Mouse (Mus musculus): ENCODE results near the gene Iqca. TPM values are rescaled to one million over a fixed set of nuclear protein-coding genes. Genes with fewer than 3 reads are reported as not detected.

The Iqca gene
- polyA plus RNA-seq, 1 experiment = not detected

GRCm38 (mm10) chr1:90183602-90184001 is 30.4 kb upstream of the Iqca start:
- no peak overlapping the region for H3K27ac ChIP-seq (ENCODE audit: insufficient read depth, low read length)
- H3K27me3 ChIP-seq (ENCODE audit: control insufficient read depth, insufficient read depth, low read length) = no peaks in the 10 kb centered on the region
- H3K4me1 ChIP-seq (ENCODE audit: control insufficient read depth, insufficient read depth, insufficient read length) = peaks cover 4% of the 10 kb centered on the region; the same call in 1 of the 2 replicates
- DNase-seq (ENCODE audit: low read depth in 1 of 2, low spot score in 2 of 2) = no peak
- H3K36me3 ChIP-seq (ENCODE audit: control insufficient read depth, insufficient read depth, low read length) = no peaks in the 10 kb centered on the region
- TF ChIP-seq CTCF (IDR thresholded peaks at IDR 0.05; ENCODE audit: extremely low read depth, insufficient read depth, insufficient read length, insufficient replicate concordance) (no peak), POLR2A (IDR thresholded peaks at IDR 0.05; ENCODE audit: low read depth, low read length) (no peak)
- 69% methylated on average over 6 of the region's 6 CpGs for WGBS
- H3K4me3 ChIP-seq (ENCODE audit: extremely low read depth, insufficient read depth, insufficient read length) = no peak overlapping the region

DNA sequence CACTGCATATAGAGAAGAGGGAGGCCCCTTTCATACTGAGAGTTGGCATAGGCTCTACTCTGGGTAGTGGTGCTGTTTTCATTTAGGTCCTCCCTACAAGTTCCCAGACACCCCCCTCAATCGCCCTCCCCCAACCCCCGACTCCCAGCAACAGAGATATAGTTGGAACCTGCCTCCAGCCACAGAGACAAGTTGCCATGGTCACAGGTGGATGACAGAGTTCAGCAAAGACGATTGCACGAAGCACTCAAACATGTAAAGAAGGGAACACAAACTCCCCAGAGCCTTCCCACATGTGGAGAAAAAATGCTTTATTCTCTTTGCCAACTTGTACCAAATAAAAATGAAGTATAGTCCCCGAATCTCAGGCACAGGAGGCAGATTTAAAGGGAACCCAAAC is 29.3 kb upstream of the Iqca start:
- Histone ChIP-seq H3K27ac (ENCODE audit: insufficient read depth, low read length) (no peak overlapping the region), H3K4me1 (ENCODE audit: control insufficient read depth, insufficient read depth, insufficient read length) (peaks cover 4% of the 10 kb centered on the region; the same call in 1 of the 2 replicates), H3K4me3 (ENCODE audit: extremely low read depth, insufficient read depth, insufficient read length) (no peak overlapping the region), H3K27me3 (ENCODE audit: control insufficient read depth, insufficient read depth, low read length) (no peaks in the 10 kb centered on the region), H3K36me3 (ENCODE audit: control insufficient read depth, insufficient read depth, low read length) (no peaks in the 10 kb centered on the region)
- TF ChIP-seq POLR2A (IDR thresholded peaks at IDR 0.05; ENCODE audit: low read depth, low read length) (no peak), CTCF (IDR thresholded peaks at IDR 0.05; ENCODE audit: extremely low read depth, insufficient read depth, insufficient read length, insufficient replicate concordance) (no peak)
- no peak for DNase-seq (ENCODE audit: low read depth in 1 of 2, low spot score in 2 of 2)
- 69% methylated on average over 5 of the region's 5 CpGs for WGBS

DNA sequence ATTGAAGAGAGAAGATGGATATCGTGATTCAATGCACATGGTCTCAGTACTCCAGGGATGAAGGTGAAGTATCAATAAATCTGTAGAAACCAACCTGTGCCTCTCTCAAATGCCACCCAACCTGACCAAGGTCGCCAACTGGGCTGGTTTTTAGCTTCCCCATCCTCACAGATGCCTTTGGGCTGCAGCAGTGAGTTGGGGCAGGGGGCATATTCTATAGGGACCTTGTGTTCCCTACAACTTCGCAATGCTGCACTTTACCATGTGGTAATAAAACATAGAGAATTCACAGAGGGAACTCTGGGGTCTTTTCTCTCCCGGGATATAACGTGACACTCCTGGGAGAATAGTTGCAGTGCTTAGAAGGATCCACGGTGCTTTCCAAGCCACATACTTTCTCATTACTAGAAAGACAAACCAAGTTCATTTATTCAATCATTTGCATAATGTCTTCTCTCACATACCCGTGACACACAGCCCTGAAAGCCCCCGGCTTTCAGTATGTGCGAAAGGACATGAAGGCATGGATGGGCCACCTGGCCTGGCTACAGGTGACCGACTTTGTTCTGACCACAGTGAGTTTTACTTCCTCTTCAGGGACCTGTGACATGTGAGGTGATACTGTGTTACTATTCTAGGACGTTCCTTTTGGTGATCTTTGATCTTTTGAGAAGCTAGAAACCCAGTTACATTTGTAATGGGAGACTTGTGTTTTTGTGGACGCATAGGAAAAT is 27.9 kb upstream of the Iqca start:
- peak; percentile 52 to 62 for DNase-seq (ENCODE audit: low read depth in 1 of 2, low spot score in 2 of 2)
- H3K27me3 ChIP-seq (ENCODE audit: control insufficient read depth, insufficient read depth, low read length) = no peaks in the 10 kb centered on the region
- TF ChIP-seq CTCF (IDR thresholded peaks at IDR 0.05; ENCODE audit: extremely low read depth, insufficient read depth, insufficient read length, insufficient replicate concordance) (no peak), POLR2A (IDR thresholded peaks at IDR 0.05; ENCODE audit: low read depth, low read length) (no peak)
- WGBS = 50% methylated on average over 12 of the region's 12 CpGs
- H3K4me3 ChIP-seq (ENCODE audit: extremely low read depth, insufficient read depth, insufficient read length) = no peak overlapping the region
- H3K4me1 ChIP-seq (ENCODE audit: control insufficient read depth, insufficient read depth, insufficient read length) = peaks cover 4% of the 10 kb centered on the region; the same call in 1 of the 2 replicates
- H3K36me3 ChIP-seq (ENCODE audit: control insufficient read depth, insufficient read depth, low read length) = no peaks in the 10 kb centered on the region
- H3K27ac ChIP-seq (ENCODE audit: insufficient read depth, low read length) = no peak overlapping the region

DNA sequence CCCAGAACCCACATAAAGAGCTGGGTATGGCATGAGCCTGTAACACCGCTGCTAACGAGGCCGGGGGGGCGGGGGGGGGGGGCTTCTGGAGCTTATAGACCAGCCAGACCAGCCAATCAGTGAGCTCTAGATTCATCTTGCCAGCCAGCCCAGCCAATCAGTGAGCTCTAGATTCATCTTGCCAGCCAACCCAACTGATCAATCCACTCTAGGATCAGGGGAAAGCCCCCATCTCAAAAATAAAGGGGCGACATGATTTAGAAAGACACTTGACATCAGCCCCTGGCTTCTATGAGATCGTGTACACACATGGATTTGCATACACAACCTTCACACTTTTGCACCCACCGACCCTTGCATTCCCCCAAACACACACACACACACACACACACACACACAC is 27.3 kb upstream of the Iqca start:
- TF ChIP-seq POLR2A (IDR thresholded peaks at IDR 0.05; ENCODE audit: low read depth, low read length) (no peak), CTCF (IDR thresholded peaks at IDR 0.05; ENCODE audit: extremely low read depth, insufficient read depth, insufficient read length, insufficient replicate concordance) (no peak)
- H3K36me3 ChIP-seq (ENCODE audit: control insufficient read depth, insufficient read depth, low read length) = no peaks in the 10 kb centered on the region
- H3K27ac ChIP-seq (ENCODE audit: insufficient read depth, low read length) = no peak overlapping the region
- no peaks in the 10 kb centered on the region for H3K27me3 ChIP-seq (ENCODE audit: control insufficient read depth, insufficient read depth, low read length)
- peaks cover 4% of the 10 kb centered on the region; the same call in 1 of the 2 replicates for H3K4me1 ChIP-seq (ENCODE audit: control insufficient read depth, insufficient read depth, insufficient read length)
- no peak overlapping the region for H3K4me3 ChIP-seq (ENCODE audit: extremely low read depth, insufficient read depth, insufficient read length)
- 77% methylated on average over 7 of the region's 7 CpGs for WGBS
- no peak for DNase-seq (ENCODE audit: low read depth in 1 of 2, low spot score in 2 of 2)

GRCm38 (mm10) chr1:90177978-90178377 is 24.8 kb upstream of the Iqca start:
- WGBS = 57% methylated on average over 5 of the region's 5 CpGs
- Histone ChIP-seq H3K27me3 (ENCODE audit: control insufficient read depth, insufficient read depth, low read length) (no peaks in the 10 kb centered on the region), H3K4me3 (ENCODE audit: extremely low read depth, insufficient read depth, insufficient read length) (no peak overlapping the region), H3K36me3 (ENCODE audit: control insufficient read depth, insufficient read depth, low read length) (no peaks in the 10 kb centered on the region), H3K4me1 (ENCODE audit: control insufficient read depth, insufficient read depth, insufficient read length) (peaks cover 4% of the 10 kb centered on the region; the same call in 1 of the 2 replicates), H3K27ac (ENCODE audit: insufficient read depth, low read length) (no peak overlapping the region)
- DNase-seq (ENCODE audit: low read depth in 1 of 2, low spot score in 2 of 2) = no peak
- no peak for TF ChIP-seq POLR2A (IDR thresholded peaks at IDR 0.05; ENCODE audit: low read depth, low read length)
- no peak for TF ChIP-seq CTCF (IDR thresholded peaks at IDR 0.05; ENCODE audit: extremely low read depth, insufficient read depth, insufficient read length, insufficient replicate concordance)

DNA sequence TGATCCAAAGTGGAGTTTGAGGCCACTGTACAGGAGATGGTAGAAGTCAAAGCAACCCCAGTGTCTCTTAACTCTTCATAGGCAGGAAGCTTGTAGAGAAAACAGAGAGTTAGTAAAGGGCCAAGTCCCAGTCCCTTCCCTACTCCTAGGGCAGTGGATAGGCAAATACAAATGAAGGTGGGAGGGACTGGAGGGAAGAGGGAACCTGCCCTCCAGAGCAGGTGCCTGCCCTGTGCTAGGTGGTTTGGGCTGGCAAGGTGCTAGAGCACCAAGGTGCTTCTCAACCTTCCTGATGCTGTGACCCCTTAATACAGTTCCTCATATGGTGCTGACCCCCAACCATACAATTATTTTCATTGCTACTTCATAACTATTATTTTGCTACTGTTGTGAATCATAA is 24.4 kb upstream of the Iqca start:
- Histone ChIP-seq H3K27ac (ENCODE audit: insufficient read depth, low read length) (no peak overlapping the region), H3K4me3 (ENCODE audit: extremely low read depth, insufficient read depth, insufficient read length) (no peak overlapping the region), H3K27me3 (ENCODE audit: control insufficient read depth, insufficient read depth, low read length) (no peaks in the 10 kb centered on the region), H3K4me1 (ENCODE audit: control insufficient read depth, insufficient read depth, insufficient read length) (peaks cover 4% of the 10 kb centered on the region; the same call in 1 of the 2 replicates), H3K36me3 (ENCODE audit: control insufficient read depth, insufficient read depth, low read length) (no peaks in the 10 kb centered on the region)
- no peak for DNase-seq (ENCODE audit: low read depth in 1 of 2, low spot score in 2 of 2)
- TF ChIP-seq POLR2A (IDR thresholded peaks at IDR 0.05; ENCODE audit: low read depth, low read length) (no peak), CTCF (IDR thresholded peaks at IDR 0.05; ENCODE audit: extremely low read depth, insufficient read depth, insufficient read length, insufficient replicate concordance) (no peak)

DNA sequence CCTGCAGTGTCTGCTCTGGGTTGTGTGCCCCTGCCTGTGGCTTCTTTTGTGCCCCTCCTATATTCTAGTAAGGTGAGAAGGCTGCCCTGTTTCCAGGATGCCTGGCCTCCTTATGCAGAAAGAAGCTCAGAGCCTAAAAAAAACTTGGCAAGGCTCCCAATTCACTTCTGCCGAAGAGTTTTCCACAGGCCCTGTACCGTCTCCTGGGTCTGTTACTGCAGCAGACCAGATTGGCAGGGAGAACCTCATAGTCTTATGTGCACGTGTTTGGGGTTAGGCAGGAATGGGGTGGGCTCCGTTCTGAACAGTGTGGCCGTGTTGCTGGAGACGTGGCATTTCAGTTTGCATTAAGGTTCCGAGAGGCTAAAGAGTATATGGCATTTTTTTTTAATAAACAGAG is 23.0 kb upstream of the Iqca start:
- WGBS = 82% methylated on average over 7 of the region's 7 CpGs
- no peak for DNase-seq (ENCODE audit: low read depth in 1 of 2, low spot score in 2 of 2)
- Histone ChIP-seq H3K27ac (ENCODE audit: insufficient read depth, low read length) (no peak overlapping the region), H3K27me3 (ENCODE audit: control insufficient read depth, insufficient read depth, low read length) (no peaks in the 10 kb centered on the region), H3K36me3 (ENCODE audit: control insufficient read depth, insufficient read depth, low read length) (no peaks in the 10 kb centered on the region), H3K4me1 (ENCODE audit: control insufficient read depth, insufficient read depth, insufficient read length) (0 out of 2 replicates have a peak, but pooled peaks cover 4% of the 10 kb centered on the region), H3K4me3 (ENCODE audit: extremely low read depth, insufficient read depth, insufficient read length) (no peak overlapping the region)
- TF ChIP-seq CTCF (IDR thresholded peaks at IDR 0.05; ENCODE audit: extremely low read depth, insufficient read depth, insufficient read length, insufficient replicate concordance) (no peak), POLR2A (IDR thresholded peaks at IDR 0.05; ENCODE audit: low read depth, low read length) (no peak)
